Mouse (Mus musculus): ENCODE measurements around the gene Etnppl. TPM values are rescaled to one million over a fixed set of nuclear protein-coding genes. Genes with fewer than 3 reads are reported as not detected.

The Etnppl gene
- total RNA-seq, 2 experiments from 2014 or later: 6.7 to 9.3 TPM

- DNase-seq (ENCODE audit: low spot score in 2 of 2): no peak
Measured at GRCm38 (mm10) chr3:130660619-130661018, 43.4 kb downstream of the Etnppl start.

GRCm38 (mm10) chr3:130662496-130662895, 45.2 kb downstream of the Etnppl start:
- intact Hi-C loops (cut with DNase I): no loop called here
- no peak for DNase-seq (ENCODE audit: low spot score in 2 of 2)

More at GRCm38 (mm10) chr3:130660619-130661018, 43.4 kb downstream of the Etnppl start:
- intact Hi-C loops (cut with DNase I): no loop called here

GRCm38 (mm10) chr3:130671291-130671690, 54.0 kb downstream of the Etnppl start:
- no peak for DNase-seq (ENCODE audit: low spot score in 2 of 2)
- intact Hi-C loops (cut with DNase I): no loop called here

GRCm38 (mm10) chr3:130677671-130678460, 60.6 kb downstream of the Etnppl start:
- intact Hi-C loops (cut with DNase I): no loop called here
- no peak for DNase-seq (ENCODE audit: low spot score in 2 of 2)

- intact Hi-C loops (cut with DNase I): no loop called here
- no peak for DNase-seq (ENCODE audit: low spot score in 2 of 2)
Measured at GRCm38 (mm10) chr3:130681226-130681625, 64.0 kb downstream of the Etnppl start.

GRCm38 (mm10) chr3:130682183-130682582, 64.9 kb downstream of the Etnppl start:
- DNase-seq (ENCODE audit: low spot score in 2 of 2): no peak
- intact Hi-C loops (cut with DNase I): no loop called here

GRCm38 (mm10) chr3:130683836-130684235, 66.6 kb downstream of the Etnppl start:
- intact Hi-C loops (cut with DNase I): no loop called here
- no peak for DNase-seq (ENCODE audit: low spot score in 2 of 2)

GRCm38 (mm10) chr3:130684276-130685013, 67.2 kb downstream of the Etnppl start:
- intact Hi-C loops (cut with DNase I): no loop called here
- DNase-seq (ENCODE audit: low spot score in 2 of 2): no peak

GRCm38 (mm10) chr3:130685014-130685366, 67.7 kb downstream of the Etnppl start:
- intact Hi-C loops (cut with DNase I): no loop called here
- no peak for DNase-seq (ENCODE audit: low spot score in 2 of 2)

- intact Hi-C loops (cut with DNase I): no loop called here
- no peak for DNase-seq (ENCODE audit: low spot score in 2 of 2)
Measured at GRCm38 (mm10) chr3:130687051-130687450, 69.8 kb downstream of the Etnppl start.

Other genes with a start within 250 kb of the Etnppl start
- gene Ostc, start 92.0 kb downstream of the Etnppl start, total RNA-seq (2021): 10 to 100 TPM; 64.7 to 66.8 TPM
- gene Rpl34, start 113.0 kb downstream of the Etnppl start, total RNA-seq (2021): 100 to 1,000 TPM; 306 to 319 TPM

Data from left cerebral cortex, postnatal 25 days (tissue).